Mouse (Mus musculus): ENCODE data around the gene Nemf.
"Not testable (repeated sequence)": the region's sequence is repeated elsewhere in the genome, so short reads cannot be mapped to it uniquely, and the experiment has no call there.

The Nemf gene

DNA sequence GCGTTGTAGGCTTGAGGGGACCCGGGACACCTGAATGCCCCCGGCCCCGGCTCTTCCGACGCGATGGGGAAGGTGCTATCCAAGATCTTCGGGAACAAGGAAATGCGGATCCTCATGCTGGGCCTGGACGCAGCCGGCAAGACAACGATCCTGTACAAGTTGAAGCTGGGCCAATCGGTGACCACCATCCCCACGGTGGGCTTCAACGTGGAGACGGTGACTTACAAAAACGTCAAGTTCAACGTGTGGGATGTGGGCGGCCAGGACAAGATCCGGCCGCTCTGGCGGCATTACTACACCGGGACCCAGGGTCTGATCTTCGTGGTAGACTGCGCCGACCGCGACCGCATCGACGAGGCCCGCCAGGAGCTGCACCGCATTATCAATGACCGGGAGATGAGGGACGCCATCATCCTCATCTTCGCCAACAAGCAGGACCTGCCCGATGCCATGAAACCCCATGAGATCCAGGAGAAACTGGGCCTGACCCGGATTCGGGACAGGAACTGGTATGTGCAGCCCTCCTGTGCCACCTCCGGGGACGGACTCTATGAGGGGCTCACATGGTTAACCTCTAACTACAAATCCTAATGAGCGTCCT, 15.9 kb upstream of the Nemf start:
- no peak for DNase-seq (ENCODE audit: low spot score)

DNA sequence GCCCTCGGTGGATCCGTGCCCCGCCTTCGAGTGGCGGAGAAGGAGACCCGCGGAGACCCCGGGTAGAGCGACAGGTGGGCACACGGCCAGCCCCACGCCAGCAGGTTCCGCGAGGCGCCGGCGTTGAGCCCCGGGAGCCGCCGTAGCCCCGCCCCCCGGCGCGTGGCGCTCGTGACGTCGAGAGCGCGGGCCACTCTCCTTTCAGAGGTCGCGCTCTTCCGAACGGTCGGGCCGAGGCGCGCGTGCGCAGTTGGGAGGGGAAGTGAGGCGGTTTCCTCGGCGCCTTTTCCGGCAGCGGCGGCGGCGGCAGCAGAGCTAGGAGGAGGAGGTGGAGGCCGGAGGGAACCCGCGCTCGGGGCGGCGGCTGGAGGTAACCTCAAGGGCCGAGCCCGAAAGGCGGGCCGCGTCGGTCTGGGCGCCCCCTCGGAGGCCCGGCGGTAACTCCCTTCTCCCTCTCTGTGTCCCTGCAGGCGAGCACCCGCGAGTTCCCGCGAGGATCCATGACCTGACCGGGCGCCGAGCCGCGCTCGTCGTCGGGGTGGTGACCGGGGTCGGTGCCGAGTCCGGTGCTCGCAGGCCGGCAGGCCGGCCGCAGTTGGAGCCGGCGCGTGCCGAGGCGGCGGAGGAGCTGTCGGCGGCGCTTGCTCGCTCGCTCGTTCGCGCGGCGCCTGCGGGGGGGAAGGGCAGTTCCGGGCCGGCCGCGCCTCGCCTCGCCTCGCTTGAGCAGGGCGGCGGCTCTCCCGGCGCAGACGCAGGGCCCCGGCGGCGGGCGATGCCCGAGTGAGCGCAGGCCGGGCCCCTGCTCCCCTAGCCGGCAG, 15.1 kb upstream of the Nemf start, which contains the start of the genes Arf6 and Gm9887:
TSS of gene Arf6 (plus strand) at position 297 of the 818 bp plus-strand sequence.
TSS of gene Gm9887 (minus strand) at position 605 of the 818 bp plus-strand sequence.
- DNase-seq (ENCODE audit: low spot score): peak; percentile 96

DNA sequence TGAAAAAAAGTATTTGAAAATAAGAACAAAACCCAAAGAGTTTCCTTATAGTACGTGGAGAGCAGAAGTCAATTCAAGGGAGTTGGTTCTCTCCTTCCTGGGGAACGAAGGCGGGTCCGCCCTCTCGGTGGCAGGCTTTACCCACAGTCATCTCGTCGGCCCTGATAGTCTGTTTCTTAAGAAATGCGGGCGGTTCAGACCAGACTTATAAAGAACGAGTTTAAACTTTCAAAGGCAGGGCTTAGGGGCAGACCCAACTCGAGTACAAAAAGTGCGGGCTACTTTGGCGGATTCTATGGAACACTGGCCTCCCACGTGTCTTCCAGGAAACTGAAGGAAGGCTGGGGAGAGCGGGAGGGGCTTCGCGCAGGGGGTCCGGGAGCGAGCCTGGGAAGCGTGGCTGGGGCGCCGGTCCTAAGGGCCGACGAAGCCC, 14.5 kb upstream of the Nemf start:
- peak; percentile 81 for DNase-seq (ENCODE audit: low spot score)

DNA sequence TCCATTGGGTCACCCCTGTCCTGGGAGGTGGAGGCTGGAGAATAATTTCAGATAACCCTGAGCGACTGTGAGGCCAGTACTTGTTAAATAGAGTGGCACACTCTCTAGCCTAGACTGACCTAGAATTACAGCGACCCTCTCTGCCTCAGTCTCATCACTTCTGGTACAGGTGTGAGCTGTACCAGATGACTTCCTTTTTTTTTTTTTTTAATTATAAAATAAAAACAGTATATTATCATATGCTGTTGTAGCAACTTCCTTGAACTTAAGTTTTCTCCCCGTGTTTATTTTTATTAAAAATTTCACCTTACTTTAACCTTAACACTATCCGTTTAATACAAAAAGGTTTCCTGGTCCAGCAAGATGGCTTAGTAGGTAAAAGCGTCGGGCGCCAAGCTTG, 14.0 kb upstream of the Nemf start:
- no peak for DNase-seq (ENCODE audit: low spot score)

DNA sequence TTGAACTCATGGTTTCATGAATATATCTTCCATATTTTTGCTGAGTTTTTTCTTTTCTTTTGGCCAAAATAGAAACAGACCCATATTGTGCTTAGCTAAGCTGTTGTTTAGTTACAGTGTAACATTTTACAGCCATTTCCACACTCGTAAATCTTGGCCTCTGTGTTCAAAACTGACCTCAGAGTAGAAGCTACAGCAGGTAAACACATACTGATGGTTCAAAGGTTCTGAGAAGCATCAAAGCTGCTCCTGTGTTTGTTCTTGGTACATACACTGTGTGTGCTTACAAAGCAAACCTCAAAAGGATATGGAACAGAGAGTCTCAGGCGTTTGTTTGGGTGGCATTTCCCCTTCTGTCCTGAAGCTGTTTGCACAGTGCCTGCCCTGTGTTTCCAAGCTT, 10.6 kb upstream of the Nemf start:
- DNase-seq (ENCODE audit: low spot score): no peak

DNA sequence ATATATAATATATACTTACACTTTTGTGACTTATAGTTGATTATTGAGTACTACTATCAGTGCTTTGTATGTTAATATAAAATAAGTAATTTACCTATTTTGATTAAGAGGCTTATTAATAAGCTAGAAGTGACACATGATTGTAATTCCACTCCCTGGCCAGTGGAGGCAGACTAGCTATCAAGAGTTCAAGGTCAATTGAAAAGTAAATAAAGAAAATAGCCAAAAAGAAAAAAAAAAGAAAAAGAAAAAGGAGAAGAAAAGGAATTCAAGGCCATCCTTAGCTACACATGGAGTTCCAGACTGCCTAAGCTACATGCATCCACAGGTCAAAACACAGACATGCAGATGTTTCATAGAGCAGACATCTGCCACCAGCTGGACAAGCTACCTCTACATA, 9.5 kb upstream of the Nemf start:
- no peak for DNase-seq (ENCODE audit: low spot score)

DNA sequence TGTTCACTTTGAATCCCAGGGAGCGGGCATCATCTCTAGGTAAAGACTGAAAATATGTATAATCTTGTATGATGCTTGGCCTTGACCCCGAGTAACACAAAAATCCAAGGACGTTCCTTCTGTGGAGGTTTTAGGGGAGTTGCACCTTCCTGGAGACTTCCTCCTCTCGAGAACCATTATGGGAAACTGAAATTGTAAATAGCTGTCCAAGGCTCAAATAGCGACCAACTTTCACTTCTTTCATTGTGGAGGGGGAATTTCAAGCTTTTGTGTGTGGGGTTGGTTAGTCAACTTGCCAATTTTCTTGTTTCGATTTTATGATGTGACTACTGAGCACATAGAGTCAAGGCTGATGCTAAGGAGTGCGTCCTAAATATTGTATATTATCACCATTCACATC, 8.8 kb upstream of the Nemf start:
- no peak for DNase-seq (ENCODE audit: low spot score)

DNA sequence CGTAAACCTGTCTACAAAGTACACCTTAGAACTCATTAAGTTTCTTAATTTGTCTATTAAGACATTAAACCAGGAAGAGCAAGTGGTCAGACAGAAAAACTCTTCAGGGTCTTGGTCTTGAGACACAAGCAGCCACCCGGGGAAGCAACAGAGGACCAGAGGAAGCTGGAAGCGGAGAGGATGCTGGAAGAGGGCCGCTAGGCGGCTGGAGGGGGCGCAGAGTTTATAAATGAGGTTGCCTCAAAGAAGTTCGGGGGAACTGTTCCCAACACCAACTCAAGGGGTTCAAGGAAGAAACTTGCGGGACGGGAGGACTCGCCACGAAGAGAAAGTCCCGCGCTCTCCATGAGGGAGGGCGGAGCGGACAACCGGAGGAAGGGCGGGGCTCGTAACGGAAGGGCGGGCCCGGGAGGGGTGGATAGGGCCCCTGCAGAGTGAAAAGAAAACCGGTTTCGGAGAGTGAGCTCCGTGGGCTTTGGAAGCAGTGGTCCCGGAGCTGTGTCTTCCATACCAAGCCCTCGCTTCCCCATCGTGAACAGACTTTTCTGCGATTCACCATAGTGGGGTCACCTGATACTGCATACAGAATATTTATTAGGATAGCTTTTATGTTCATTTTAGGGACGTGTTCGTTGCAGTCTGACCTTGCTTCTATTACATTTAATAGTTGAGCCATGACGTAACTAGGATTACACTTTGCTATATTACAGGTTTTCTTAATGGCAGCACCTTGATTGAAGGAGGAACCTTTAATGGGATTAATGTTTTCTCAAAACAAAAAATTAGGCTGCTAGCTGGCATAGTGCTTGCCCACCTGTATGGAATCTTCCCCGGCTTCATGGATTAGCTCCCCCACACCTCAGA, 7.2 kb upstream of the Nemf start:
- DNase-seq (ENCODE audit: low spot score): peak; percentile 85

DNA sequence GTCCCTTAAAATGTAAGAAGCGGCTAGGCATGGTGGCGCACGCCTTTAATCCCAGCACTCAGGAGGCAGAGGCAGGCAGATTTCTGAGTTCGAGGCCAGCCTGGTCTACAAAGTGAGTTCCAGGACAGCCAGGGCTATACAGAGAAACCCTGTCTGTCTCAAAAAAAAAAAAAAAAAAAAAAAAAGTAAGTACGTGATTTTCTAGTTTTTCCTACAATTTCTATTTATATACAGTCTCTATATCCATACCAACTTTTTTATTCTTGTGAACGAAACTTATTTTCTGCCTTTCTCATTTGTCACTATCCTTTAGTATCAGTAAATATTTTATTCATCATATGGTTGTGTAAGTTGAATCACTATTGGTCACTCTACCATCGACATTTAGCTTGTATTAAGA, 6.1 kb upstream of the Nemf start:
- DNase-seq (ENCODE audit: low spot score): not testable (repeated sequence)

DNA sequence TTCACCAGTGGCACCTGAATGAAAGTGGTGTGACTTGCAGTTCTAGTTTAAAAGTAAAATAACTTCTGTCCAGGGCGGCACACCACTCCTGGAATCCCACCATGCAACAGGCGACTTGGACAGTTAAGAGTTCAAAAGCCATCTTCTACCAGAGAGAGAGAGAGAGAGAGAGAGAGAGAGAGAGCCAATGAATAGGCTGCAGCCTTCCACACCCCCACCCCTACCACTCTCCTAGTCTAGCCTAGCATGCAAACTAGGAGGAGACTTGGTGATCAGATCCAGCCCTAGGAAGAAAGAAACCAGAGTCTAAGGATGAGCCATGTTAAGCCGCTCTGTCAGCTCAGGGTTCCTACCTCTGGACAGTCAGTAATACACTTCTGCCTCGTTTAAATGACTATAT, 5.4 kb upstream of the Nemf start:
- peak; percentile 53 for DNase-seq (ENCODE audit: low spot score)

DNA sequence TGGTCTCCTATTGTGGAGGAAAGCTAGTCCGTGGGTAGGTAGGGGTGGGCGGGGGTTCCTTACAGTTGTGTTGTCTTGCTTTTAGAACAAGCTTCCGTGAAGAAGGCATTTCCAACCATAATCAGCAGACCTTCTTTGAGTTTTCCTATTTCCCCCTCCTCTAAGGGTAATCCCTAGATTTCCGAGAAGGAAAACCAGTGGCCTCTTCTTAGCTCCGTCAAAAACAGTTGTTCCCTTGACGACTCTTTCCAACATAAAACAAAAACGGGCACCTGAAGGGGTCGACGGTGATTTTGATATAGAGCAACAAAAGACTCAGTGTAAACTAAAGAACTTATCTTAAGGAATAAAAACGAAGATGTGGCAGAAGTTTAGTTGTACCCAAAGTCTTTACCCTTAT, 5.0 kb upstream of the Nemf start:
- no peak for DNase-seq (ENCODE audit: low spot score)

DNA sequence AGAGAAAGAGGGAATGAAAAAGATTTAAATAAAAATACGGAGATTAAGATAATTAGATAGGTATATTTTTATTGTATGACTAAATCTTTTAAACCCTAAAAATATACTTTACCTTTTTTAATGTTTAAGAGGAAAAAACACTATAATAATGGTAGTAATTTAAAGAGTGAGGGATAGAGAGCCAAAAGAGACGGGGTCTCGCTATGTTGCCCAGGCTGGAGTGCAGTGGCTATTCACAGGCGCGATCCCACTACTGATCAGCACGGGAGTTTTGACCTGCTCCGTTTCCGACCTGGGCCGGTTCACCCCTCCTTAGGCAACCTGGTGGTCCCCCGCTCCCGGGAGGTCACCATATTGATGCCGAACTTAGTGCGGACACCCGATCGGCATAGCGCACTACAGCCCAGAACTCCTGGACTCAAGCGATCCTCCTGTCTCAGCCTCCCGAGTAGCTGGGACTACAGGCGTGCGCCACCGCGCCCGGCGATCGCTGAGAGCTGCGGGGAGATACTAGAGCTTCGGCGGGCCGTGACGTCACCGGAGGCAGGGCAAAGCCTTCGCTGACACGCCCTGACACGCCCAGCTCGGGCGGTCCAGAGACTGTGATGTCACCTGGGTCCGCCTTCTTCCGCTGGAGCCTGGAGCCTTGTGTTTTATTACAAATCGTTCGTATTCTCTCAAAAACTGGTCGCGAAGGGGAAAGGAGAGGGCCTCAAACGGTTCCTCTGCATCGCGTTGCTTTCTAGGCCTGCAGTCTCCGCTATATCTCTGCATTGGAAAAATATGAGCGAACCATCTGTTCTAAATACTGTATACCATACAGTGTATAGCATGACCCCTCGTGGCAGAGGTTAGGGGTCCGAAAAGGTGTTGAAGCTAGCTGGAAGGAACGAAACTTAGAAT, 4.3 kb upstream of the Nemf start:
- DNase-seq (ENCODE audit: low spot score): peak; percentile 98

DNA sequence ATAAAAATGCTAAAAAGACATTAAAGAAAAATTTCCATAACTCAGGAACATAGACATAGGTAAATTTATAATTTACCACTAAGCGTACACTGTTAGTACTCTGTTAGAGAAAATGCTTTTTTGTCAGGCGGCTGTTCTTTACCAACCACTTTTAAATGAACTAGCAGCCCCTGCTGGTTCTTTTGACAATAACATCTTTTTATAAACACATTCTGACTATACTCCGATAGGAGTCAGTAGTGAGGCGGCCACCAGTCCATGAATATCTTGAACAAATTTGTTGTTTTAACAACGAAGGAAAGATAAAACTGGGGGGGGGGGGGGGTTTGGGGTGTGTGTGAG, 3.7 kb upstream of the Nemf start:
- peak; percentile 79 for DNase-seq (ENCODE audit: low spot score)

DNA sequence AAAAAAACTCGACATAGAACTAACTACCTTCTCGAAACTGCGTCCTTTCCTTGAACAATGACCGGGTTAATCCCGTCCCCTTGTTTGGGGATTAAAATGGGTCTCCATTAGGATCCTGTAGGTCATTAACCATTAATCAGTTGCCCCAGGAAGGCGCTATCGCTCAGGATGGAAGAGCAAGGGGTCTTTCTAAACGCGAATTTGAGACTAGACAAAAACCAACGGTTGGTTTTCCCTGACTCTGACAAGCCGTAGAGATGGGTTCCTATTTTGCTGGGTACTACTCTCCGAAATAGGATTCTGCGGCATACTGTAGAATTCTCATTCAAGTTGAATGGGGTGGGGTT, 308 bp upstream of the Nemf start:
- no peak for DNase-seq (ENCODE audit: low spot score)

DNA sequence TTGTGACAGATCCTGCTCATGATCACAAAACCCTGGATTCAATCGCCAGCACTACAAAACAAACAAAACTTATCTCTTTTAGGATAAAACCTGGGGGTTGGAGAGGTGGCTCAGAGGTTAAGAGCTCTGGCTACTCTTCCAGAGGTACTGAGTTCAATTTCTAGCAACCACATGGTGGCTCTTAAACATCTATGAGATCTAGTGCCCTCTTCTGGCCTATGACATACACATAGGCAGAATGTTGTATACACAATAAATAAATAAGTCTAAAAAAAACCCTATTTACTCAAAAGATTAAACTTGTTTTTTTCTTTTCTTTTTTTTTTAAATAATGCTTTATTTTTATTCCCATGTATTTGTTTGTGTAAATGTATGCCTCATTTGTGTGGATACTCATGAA, 5.3 kb downstream of the Nemf start:
- no peak for DNase-seq (ENCODE audit: low spot score)

DNA sequence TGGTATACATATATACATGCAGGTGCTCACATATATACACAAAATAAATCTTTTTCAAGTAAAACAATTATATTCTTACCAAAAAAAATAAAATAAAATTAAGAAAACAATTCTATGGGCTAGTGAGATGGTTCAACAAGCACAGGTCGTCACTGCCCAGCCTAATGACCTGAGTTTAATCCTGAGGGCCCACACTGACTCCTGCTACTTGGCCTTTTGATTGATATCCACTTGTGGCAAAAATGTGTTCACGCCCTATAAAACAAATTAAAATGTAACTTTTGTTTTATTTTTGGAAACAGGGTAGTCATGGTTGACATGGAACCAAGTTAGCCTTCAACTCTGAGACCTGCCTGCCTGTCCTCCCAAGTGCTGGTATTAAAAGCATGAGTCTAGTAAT, 7.0 kb downstream of the Nemf start:
- no peak for DNase-seq (ENCODE audit: low spot score)

DNA sequence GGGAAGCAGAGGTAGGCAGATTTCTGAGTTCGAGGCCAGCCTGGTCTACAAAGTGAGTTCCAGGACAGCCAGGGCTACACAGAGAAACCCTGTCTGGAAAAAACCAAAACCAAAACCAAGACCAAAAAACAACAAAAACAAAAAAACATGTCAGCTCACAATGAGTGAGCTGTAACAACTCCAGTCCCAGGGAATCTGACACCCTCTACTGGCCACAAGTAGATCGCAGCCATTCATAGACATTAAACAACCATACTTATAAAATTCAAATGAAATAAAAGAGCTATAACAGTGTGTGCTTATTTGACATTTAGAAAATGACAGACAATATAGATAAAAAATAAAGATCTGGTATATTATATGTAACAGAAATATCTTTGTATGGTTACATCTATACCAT, 23.4 kb downstream of the Nemf start:
- peak; percentile 44 for DNase-seq (ENCODE audit: low spot score)

DNA sequence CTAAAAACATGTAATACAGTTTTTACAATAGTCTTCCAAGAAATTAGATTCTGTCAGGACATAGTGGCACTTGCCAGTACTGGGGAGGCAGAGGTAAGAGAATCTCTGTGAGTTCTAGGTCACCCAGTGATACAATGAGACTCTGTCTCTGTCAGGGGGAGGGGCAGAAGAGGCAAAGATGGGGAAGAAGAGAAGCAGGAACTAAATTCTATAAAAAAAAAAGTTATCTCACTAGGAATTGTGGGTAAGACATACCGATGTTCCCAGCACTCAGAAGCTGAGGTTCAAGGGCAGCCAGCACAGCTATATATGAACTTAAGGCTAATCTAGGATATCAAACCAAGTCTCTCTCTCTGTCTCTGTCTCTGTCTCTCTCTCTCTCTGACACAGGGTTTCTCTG, 24.8 kb downstream of the Nemf start:
- DNase-seq (ENCODE audit: low spot score): no peak

DNA sequence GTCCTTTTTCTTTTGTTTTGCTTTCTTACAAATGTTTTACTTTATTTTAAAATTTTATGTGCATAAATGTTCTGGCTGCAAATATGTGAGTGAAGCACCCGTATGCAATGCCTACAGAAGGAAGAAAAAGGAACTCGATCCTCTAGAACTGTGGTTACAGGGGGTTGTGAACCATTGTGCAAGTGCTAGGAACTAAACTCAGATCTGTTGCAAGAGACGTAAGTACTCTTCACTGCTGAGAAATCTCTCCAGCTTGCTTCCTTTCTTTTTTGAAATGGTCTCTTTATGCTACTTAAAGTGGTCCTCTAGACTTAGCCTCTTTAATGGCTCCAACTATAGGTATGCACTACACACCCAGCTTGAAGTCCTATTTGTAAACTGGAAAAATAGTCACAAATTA, 25.8 kb downstream of the Nemf start:
- no peak for DNase-seq (ENCODE audit: low spot score)

DNA sequence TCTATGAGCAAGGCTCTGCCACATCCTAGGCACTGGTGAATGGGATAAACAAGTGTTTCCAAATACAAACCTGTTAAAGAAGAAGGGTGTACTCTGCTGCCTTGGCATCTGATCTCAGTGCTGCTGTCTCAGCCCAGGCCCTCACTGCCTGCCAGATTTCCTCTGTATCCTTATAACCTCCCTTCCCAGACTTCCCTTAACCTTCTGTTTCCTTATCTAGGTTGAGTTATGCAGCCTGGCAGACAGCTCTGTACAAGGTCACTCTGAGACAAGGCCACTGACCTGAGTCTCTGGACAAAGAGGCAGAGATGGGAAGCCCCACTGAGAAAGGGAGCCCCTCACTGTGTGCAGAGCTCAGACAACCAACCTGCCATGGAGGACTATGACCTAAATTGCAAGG, 38.5 kb downstream of the Nemf start:
- no peak for DNase-seq (ENCODE audit: low spot score)

DNA sequence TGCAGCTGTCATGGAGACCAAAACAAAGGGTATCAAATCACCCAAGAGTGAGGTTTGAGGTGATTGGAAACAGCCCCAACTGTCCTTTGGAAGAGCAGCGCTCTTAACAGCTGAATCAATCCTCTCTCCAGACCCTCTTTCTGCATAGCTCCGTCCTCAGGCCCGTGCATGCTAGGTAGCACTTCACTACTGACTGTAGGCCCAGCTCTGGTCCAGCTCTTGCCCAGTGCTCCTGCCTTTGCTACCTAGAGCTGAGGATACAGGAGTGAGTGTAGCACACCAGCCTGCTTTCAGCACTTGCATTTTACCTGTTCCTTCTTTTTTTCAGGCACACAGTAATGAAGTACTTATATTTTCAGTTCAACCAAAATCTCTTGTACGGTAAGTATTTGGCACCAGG, 47.3 kb downstream of the Nemf start:
- DNase-seq (ENCODE audit: low spot score): no peak

DNA sequence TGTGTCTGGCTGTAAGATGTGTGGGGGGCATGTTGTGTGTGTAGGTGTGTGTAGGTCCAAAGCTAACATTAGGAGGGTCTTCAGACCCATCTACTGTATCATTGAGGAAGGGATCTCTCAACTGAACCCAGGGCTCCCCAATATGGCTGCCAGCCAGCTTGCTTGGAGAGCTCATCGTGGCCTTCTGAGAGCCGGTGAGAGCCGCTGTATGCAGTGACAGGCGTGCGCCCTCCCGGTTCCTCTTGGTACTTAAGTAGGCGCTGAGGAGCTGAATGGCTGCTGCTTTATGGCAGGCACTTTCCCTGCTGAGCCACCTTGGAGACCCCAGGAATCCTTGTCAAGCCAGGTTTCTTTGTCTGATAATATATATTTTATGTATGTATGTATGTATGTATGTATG, 50.6 kb downstream of the Nemf start:
- no peak for DNase-seq (ENCODE audit: low spot score)
